Mouse (Mus musculus) thymus, postnatal 10 days (tissue): ENCODE results near the gene Chd6.
"Not testable (repeated sequence)": the region's sequence is repeated elsewhere in the genome, so short reads cannot be mapped to it uniquely, and the experiment has no call there.

ENCODE experiments used
- DNase-seq, 2 experiments: peaks; one replicate each; pipeline ENCODE4 v3.0.0; 2021; ENCODE audit warnings: low spot score in 2 of 2

Gene Chd6

DNA sequence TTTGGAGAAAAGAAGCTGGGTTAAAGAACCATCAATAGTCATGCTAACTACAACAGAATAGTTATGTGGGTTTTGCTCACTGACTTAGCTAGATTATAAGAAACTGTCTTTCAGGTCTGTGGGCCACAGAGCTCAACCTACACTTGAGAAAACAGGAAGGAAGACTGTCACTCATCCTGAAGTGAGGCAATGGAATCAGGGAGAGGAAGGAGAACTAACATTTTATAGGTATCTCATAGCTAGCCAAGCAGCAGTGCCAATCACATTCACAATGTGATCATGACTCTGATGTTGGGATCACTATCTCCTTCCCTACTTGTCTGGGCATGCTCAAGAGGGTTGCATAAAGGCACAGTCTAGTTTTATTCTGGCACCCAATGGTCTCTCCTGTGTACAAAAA lies 121.4 kb downstream of the Chd6 start:
- DNase-seq, result no peak

DNA sequence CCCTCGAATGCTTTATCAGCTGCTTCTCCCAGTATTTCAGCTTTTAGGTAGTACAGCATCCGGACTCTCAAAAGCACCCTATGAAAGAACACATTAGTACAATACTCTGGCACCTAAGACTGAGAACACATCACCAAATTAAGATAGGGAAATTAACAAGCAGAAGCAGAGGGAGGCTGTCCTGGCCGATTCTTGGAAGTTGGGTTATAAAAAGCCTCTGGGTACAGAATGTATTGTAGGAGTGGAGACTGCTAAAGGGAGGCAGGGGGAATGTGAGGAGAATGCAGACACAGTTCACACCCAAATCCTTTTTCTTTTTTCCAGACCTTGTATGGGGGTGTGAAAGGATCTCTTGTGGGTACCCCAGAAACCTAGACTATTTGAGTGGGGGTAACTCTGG lies 126.2 kb downstream of the Chd6 start:
- no peak for DNase-seq

DNA sequence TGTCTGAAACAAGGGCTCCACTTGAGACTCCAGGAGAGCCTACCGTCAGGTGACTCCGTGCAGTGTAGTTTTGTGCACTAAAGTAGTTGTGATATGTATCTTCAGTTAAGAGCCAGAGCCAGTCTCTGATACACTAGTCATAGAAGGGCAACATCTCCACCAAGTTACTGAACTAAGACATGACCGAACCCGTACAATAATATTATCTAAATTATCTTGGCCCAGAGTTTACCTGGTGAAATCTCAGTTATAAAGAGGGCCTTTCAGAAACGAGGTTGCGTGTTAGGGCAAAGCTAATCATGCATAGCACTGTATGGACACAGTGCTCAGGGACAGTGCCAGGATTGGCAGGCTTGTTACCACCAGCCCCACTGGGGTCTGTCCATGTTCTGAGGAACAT lies 127.1 kb downstream of the Chd6 start:
- no peak for DNase-seq

DNA sequence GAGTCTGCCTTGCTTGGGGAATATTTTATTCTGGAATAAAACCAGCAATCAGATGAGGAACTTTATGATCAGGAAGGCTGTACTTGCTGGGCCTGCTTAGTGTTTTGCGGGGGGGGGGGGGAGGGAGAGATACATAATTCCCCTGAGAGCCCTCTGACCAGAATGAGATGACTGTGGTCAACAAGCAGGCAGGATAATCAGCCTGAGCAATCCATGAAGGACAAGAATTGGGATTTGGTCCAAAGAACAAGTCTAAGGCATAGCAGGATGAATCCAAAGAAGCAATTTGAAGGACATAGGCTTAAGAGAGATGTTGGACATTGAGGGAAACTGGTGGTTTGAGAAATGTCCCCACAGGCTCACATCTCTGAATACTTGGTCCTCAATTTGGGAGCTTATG lies 130.2 kb downstream of the Chd6 start:
- DNase-seq, result no peak

DNA sequence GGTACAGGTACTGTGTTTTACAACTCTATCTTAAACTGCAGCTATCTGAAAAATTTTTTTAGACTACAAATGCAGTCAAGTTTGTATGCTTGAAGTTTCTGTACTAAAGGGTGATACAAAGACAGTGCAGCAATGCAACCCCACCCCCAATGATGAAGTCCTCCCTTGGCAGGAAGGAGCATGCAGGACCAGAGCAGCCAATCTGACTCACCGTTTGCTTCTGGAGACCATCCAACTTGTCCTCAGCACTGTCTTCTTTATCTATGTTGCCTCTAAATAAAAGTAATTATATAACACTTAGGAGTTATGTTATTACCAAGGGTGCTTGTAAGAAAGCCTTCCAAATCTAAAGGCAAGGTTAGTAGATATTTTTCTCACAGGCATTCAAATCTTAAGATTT lies 131.6 kb downstream of the Chd6 start:
- DNase-seq, result no peak

DNA sequence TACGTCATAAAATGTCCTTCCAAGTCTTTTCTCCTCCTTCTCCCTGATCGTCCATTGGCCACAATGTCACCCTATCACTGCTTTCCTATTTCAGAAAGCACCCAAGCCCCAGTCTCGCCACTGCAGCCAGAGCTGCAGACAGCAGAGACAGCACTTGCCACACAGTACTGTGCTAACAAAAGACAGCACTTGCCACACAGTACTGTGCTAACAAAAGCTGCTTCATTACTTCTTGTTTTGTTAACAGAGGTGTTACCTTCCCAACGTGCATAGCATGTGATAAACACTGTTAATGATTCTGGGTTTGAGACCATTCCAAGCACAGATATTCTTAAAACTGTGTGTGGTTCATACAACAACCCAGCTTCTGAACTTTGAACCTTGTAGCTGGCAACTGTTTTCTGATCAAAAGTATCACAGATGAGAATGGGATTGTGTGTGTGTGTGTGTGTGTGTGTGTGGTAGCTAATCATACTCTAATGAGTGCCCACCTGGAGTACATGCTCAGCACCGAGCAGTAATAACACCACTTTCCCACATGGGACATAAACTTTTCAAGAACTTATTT lies 135.1 kb downstream of the Chd6 start:
- DNase-seq, result no peak

DNA sequence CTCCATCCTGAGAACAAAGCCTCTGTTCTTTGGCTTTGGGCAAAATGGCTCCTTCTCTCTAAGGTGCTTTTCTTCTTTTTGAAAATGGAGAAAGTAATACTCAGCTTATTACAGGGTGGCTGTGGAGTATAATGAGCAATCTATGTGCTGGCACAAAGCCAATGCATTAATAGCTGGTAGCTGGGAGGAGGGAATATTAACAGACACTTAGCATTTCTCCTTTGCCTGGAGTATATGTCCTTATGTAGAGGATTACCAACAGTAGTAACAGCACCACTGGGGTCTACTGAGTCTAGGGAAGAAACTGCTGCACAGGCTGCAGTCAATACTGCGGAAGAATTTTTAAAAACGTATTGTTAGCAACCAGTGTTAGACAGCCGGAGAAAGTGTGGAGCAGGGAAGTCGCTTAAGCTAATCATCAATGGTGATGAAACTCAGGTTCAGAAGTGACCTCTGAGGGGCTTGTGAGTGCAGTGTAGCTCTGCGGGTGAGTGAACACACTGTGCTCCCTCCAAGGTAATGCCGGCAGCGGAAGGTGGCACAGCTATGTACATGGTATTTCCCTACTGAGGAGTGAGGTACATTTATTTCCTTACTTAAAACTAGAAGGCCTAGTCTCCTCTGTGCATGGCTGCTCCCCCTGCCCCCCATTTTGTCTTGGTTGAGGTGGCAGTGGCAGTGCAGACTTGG lies 136.6 kb downstream of the Chd6 start:
- no peak for DNase-seq

DNA sequence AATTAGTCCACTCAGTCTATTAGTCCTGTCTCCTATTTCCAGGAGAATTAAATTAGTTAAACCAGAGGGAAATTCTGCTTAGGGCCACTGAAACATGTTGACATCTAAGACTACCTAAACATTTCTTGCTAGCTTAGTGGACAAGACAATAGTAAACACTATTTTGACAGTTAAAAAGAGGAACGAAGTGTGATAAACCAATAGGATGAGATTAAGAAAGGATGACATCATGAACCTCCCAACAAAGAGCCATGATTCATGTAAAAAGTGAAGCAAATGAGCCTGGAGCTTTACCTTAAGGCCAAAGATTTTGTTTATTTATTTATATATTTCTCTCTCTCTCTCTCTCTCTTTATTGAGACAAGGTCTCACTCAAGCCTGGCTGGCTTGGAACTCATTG lies 146.7 kb downstream of the Chd6 start:
- no peak for DNase-seq

DNA sequence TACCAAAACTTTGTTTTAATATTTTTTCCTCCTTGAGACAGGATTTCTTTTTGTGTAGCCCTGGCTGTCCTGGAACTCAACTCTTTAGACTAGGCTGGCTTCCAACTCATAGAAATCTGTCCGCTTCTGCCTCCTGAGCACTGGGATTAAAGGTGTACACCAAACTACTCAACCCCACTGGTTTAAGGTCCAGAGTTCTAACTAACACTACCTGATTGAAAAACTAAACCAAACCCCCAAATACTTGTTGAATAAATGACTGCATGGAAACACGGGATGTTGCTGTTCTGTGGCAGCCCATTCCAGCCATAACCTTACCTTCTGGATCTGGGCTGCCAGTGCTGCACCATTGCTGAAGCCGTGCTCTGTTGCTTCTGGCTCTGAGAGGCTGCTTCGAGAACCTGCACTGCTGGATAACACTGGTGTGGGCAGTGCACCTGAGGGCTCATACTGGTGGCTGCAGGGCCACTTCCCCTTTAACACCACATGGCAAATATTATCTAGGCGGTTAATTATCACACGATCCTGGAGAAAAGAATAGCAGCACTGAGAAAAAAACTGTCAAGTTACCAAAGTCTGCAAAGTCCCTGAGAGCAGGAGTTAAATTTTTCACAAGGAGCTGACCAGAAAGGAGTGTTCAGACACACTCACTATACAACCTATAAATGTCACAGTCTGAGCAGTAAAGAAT lies 147.8 kb downstream of the Chd6 start:
- DNase-seq, result no peak

DNA sequence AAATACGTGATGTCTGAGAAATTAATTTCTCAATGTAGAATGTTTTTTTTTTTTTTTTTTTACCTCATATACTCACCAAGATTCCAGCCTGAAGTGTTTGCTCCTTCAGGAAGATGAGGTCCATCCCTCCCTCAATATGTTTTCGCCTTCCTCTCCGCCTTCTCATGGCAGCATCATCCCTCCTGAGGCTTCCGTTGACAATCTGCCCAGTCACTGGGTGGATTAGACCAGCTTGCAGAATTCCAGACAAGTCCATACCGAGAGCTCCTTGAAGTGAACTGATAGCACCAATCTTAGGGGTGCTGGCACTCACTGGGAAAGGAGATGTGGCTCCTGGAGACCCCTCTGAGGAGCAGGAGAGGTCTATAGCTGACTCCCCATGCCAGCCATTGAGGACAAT lies 149.0 kb downstream of the Chd6 start:
- DNase-seq, result no peak

DNA sequence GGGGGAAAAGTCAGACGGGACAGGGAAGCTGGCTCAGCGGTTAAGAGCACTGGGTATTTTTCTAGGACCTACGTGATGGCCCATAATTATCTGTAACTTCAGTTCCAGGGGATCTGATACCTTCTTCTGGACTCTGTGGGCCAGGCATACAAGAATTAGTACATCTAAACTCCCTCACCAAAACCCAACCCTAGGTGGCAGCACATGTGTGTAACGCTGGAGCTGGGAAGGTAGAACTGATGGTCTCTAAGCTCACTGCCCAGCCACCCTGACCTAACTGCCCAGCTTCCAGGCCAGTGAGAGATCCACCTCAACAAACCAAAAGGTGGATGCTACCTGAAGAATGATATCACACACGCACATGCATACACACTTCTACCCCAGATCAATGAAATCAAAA lies 150.1 kb downstream of the Chd6 start:
- no peak for DNase-seq

DNA sequence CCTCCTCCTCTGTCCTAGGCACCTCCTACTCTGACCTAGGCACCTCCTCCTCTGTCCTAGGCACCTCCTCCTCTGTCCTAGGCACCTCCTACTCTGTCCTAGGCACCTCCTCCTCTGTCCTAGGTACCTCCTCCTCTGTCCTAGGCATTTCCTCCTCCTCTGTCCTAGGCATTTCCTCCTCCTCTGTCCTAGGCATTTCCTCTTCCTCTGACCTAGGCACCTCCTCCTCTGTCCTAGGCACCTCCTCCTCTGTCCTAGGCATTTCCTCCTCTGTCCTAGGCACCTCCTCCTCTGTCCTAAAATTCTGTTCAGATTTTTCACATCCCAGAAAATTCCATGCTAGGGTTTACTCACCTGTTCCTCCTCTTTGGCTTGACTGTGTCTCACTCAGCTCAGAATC lies 151.1 kb downstream of the Chd6 start:
- not testable (repeated sequence) for DNase-seq

DNA sequence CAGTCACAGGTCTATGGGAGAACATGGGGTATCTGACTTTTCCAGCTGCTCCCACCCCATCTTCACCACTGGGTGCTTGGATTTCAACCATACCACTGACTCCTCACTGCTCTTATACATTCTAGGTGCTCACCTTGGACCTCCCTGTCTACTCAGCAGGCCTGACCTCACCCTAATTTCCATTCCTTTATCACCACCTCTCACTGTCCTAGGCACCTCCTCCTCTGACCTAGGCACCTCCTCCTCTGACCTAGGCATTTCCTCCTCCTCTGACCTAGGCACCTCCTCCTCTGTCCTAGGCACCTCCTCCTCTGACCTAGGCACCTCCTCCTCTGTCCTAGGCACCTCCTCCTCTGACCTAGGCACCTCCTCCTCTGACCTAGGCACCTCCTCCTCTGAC lies 151.6 kb downstream of the Chd6 start:
- not testable (repeated sequence) for DNase-seq

DNA sequence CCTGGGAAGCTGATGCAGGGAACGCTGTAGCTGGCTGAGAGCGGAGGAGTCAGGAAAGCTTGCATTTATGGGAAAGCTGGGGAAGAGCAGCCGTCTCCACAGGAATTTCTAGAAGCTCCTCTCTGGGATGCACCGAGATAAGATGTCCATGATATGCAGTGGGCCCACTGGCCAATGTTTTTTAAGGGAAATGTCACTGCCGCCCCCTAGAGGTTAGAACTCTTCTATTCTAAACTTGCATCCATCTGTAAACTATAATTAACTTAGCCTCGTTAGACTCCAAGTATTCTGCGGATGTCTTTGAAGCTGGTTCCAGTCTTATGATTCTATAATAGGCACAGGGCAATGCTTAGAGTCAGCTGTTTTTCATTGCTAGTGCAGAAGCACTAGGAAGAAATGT lies 153.5 kb downstream of the Chd6 start:
- DNase-seq, result no peak

DNA sequence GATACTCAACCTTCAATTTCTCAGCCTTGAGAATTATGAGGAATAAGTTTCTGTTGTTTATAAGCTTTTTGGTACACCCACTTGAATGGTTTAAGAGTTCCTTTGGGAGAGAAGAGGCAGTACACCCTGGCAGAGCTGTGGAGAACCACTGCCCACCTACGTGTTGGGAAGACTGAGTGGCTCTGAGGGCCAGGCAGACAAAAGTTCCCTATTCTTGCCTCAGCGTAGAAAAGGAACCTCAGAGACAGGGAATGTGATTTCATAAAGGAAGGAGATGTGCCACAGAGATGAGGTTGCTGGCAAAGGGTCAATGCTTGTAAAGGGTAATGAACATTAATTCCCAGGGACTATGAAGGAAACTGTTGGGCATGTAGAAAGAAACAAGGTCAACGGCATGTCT lies 154.3 kb downstream of the Chd6 start:
- no peak for DNase-seq

DNA sequence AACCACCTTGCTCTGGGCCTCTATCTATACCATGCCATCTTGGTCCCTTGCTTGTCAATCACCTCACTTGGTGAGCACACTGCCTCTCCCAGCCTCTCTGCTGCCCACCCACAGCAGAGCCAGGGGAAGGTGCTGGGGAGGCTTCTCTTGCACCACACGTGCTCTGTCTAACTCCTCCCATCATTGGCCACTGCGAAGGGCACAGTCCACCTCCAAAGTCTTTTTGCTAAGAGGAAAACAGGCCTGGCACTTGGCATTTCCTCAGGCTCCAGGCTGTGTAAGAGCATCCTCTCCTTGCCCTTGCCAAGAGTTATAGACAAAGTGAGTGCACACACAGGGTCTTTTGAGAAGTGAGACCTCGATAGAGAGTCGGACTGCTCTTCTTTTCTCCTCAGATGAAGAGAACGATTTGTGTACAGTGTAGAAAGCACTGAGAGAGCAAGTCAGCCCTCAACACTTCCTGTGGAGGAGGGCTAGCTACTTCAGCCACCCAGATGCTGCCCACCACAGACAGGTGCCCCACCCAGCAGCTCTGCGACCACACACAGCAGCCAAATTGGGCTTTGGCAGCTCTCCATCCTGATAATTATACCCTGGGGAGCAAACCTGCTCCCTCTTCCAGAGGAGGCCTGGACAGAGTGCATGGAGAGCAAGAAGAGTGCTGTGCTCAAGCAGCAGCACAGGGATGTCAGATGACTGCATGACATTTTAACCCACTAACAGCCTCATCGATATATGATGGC lies 155.6 kb downstream of the Chd6 start:
- no peak for DNase-seq

DNA sequence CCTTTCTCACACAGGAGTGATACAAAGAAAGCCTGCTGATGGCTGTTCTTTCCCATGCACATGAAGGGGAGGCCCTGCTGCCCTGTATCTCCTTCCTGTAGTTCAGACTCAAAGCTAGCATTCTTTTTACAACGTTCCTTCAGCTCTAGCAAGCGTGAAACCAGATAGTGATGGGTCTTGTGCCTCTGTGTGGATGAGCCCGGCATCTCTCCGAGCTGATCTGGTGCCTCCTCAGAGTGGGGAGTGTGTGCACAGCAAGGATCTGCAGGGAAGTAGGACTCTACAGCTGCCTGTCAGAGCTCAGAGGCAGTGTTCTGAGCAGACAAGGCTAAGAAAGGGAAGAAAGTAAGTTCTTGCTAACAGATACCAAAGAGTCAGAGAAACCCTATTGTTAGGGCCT lies 157.3 kb downstream of the Chd6 start:
- no peak for DNase-seq

DNA sequence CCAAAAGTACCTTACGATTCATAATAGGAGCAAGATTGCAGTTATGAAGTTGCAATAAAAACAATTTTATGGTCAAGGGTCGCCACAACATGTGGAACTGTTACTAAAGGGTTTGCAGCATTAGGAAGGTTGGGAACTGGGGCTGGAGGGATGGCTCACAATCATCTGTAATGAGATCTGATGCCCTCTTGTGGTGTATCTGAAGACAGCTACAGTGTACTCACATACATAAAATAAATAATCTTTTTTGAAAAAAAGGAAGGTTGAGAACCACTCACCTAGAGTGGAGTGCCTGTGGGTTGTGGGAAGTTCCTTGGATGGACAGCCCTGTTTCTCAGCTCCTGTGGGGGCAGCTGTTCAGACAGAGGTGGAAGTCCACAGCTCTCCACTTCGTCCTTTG lies 166.4 kb downstream of the Chd6 start:
- DNase-seq, result no peak

DNA sequence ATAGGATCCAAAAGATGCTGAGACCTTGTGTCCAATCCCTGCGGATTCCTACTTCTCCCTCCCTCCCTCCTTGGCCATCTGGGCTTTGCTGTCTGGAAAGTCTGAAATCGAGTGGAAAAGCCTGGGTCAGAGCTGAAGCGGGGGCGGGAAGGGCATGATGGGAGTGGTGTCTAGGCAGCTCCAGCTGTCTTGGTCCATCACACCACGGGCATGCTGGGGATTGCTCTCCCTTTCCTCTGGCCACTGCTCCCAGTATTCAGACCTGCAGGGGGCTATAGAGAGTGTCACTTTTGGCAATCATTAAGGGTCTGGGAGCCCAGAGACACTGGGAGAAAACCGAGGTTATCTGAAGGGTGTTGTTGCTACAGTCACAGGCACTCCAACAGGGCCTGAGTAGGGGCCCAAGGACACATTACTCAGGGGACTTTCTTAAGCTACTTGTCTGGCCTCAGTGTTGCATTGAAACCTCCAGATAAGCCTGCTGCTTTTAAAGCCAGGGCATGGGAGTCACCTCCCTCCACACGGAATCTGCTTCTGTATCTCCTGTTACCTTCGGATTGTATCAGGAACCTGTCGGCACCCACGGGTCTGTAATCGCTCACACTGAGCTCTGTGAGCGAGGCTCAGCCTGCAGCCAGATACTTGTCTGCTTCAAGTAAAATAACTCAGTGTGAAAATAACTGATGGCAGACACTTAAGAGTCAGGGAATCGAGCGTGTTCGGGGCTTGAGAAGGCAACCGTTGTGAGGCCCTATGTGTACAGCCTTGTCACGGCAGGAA lies 167.8 kb downstream of the Chd6 start:
- no peak for DNase-seq

DNA sequence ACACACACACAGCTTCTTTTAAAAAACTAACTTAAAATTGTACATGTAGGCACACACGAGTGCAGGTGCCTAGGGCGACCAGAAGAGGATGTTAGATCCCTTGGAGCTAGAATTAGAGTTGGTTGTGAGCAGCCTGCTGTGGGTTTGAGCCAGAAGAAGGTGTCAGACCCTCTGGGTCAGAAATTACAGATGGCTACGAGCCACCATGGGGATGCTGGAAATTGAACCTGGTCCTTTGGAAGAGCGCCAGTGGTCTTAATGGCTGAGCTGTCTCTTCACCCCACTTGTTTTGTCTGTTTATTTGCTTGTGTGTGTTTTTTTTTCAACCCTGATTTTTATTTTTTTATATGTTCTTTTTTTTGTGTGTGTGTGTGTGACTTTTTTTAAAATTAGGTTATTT lies 174.4 kb downstream of the Chd6 start:
- no peak for DNase-seq

DNA sequence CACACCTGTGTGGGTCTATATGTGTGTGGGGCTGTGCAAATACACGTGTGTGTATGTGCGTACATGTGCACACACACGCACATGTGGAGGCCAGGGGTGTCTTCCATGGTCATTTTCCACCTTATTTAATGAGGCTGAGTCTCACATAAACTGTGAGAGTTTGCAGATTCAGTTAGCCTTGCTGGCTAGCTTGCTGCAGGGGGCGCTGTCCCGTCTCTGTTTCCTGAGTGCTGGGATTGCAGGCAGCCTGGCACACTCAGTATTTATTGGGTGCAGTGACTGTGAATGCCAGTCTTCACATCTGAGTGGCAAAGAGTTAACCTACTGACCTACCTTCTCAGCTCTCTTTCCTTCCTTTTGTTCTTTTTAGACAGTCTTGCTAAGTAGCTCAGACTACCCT lies 175.0 kb downstream of the Chd6 start:
- DNase-seq, result no peak

DNA sequence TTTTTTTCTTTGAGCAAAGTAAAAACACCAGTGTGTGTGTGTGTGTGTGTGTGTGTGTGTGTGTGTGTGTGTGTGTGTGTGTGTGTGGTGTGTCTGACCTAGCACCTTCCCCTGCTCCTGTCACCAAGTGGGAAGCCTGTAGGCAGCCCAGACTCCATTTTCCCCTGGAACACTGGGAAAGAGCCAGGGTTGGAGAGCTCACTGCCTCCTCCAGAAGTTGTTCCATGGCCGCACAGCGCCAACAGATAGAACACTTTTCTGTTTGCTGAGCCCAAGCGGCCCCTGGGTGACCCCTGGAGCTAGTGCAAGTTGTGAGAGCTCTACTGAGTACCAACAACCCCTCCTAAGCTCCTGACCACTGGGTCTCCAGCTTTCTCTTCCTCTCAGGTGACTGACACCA lies 175.9 kb downstream of the Chd6 start:
- no peak for DNase-seq
